Mouse (Mus musculus): ENCODE data around the gene Gcnt1. TPM values are rescaled to one million over a fixed set of nuclear protein-coding genes. Genes with fewer than 3 reads are reported as not detected.

Gcnt1 gene
- total RNA-seq, 2 experiments from 2014 or later: 3.3 to 3.7 TPM

DNA sequence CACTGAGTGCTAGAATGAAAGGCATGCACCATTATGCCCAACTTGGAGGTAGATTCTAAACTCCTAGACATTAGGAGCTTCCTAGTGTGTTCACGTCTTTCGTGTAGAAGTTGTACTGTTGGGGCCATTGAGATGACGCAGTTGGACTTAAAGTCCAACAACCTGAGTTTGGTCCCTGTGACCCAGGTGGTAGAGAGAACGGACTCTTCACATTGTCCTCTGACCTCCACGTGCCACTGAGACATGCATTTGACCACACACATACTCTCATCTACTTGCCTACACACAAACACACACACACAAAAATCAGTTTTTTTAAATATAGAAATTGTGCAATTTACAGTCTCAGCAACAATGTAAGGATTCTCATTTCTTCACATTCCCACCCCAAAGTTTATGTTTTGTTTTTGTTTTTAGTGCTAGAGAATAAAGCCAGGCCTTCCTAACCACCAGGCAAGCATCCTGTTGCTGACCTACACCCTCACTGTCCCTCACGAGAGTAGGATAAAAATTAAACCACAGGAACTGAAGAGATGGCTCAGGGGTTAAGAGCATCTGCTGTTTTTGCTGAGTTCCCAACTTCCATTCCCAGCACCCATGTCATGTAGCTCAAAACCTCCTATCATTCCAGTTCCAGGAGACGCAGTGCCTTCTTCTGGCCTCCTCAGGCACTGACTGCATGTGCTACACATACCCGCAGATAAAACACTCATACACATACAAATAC, 6.1 kb downstream of the Gcnt1 start:
- no peak for DNase-seq

GRCm38 (mm10) chr19:17364741-17365140, 7.9 kb downstream of the Gcnt1 start:
- peak; percentile 50 for DNase-seq

DNA sequence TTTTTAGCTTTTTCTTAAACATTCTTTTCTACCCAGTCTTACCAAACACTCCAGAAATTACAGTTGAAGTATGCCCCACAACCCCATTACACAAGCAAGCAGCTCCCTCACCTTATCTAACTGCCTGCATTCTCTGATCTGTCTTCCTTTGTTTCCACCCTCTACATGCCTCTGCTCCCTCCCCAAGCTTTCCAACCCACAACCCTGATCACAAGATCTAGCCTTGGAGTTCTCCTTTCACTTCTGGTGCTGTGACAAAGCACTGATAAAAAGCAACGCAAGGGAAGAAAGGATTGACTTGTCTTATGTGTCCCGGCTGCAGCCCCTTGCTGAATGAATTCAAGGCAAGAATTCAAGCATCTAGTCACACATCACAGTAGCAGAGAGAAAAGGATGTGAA, 11.5 kb downstream of the Gcnt1 start:
- DNase-seq: no peak

GRCm38 (mm10) chr19:17359315-17359890, 13.2 kb downstream of the Gcnt1 start:
- no peak for DNase-seq

GRCm38 (mm10) chr19:17357391-17357790, 15.3 kb downstream of the Gcnt1 start:
- no peak for DNase-seq

GRCm38 (mm10) chr19:17356932-17357331, 15.7 kb downstream of the Gcnt1 start:
- no peak for DNase-seq

- DNase-seq: peak; percentile 41
These were observed 16.4 kb downstream of the Gcnt1 start for GRCm38 (mm10) chr19:17355950-17356867.

- DNase-seq: no peak
These were observed 17.3 kb downstream of the Gcnt1 start for GRCm38 (mm10) chr19:17355361-17355760.

DNA sequence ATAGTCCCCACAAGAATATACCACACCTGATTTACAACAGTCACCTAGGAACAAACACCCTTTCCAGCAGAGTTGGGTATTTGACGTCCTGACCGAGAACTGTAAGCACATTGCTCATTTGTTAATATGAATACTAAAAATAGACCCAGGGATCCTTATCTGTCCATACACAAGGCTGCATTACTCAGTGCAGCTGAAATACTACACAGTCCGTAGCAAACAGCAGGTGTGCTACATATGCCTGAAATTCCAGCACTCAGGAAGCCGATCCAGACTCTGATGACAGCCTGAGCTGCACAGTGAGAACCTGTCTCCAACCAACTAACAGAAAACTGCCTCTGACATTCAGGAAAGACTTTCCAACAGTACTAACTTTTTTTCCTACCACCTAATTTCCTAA, 17.8 kb downstream of the Gcnt1 start:
- no peak for DNase-seq

- no peak for DNase-seq
These were observed 18.3 kb downstream of the Gcnt1 start for GRCm38 (mm10) chr19:17354362-17354761.

DNA sequence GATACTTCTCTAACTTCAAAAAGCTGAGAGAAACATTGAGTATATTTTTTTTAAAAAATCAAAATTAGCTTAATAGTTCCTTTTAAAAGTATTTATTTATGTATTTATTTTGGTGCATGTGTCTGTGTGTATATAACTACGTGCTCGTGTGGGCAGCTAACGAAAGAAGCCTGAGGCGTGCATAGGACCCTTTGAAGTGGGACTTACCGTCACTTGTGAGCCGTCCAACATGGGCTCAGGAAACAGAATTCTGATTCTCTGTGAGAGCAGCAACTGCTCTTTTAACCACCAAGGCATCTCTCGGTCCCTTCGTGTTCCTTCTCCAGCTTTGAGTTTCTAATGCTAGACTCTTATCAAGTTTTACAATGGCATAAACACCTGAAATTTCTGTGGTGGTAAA, 18.9 kb downstream of the Gcnt1 start:
- no peak for DNase-seq

DNA sequence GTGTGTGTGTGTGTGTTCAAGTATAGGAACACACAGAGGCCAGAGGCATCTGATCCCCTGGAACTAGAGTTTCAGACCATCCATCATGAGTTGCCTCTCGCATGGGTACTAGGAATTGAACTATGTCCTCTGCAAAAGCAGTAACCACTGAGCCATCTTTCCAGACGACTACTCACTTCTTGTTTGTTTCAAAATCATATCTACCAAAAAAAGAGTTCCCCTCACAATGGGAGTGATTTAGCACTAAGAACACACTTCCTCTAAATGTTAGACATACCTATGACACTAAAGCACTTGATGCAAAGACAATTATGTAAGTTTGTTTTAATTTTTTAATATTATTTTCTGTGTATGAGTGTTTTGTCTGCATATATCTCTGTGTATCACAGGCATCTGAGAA, 24.8 kb downstream of the Gcnt1 start:
- no peak for DNase-seq

DNA sequence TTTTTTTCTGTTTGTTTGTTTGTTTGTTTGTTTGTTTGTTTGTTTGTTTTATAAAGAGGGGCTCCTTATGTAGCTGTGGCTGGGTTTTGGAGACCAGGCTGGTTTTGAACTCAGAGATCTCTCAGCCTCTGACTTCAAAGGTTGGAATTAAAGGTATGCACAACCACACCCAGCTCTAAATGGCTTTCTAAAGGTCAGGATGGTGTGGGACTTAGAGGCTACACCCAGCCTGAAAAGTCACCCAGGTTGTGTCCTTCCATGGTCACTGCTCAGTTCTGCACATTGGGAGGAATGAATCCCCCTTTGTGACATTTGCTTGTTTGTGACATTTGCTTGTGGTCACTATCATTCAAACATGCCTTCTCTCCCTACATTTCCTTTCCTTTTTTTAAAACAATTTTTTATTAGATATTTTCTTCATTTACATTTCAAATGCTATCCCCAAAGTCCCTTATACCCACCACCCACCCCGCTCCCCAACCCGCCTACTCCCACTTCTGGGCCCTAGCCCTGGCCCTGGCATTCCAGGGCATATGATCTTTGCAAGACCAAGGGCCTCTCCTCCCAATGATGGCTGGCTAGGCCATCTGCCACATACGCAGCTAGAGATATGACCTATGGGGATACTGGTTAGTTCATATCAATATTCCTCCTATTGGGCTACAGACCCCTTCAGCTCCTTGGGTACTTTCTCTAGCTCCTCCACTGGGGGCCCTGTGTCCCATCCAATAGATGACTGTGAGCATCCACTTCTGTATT, 25.7 kb downstream of the Gcnt1 start:
- DNase-seq: no peak

- DNase-seq: no peak
These were observed 27.8 kb downstream of the Gcnt1 start for GRCm38 (mm10) chr19:17344881-17345280.

- DNase-seq: no peak
These were observed 33.1 kb downstream of the Gcnt1 start for GRCm38 (mm10) chr19:17339563-17339962.

DNA sequence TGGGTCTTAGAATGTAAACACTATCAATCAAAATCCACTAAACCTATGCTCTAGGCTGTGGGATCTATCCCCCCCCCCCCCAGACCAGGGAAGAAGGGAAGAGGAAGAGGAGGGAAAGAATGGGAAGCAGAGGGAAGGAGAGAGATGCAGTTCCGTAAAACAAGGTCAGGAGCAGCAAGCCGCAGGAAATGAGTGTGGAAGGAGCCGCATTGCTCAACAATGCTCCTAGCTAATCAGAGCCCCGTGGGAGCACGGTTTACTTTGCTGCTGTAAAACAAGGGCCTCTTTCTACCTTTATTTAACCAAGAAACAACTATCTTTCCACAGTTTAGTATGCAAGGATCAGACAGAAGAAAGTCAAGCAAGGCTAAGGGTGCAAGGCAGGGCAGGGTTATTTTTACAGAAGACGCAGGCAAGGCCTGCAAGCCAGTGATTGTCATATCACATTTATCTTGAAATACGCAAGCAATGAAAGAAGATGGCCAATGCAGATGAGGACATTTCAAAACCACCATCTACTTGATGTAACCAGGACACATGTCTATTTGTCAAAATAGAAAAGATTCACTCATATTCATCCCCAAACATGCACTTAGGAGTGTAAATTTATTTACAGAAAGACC, 35.5 kb downstream of the Gcnt1 start:
- peak; percentile 9 for DNase-seq

GRCm38 (mm10) chr19:17336646-17337045, 36.0 kb downstream of the Gcnt1 start:
- DNase-seq: no peak

DNA sequence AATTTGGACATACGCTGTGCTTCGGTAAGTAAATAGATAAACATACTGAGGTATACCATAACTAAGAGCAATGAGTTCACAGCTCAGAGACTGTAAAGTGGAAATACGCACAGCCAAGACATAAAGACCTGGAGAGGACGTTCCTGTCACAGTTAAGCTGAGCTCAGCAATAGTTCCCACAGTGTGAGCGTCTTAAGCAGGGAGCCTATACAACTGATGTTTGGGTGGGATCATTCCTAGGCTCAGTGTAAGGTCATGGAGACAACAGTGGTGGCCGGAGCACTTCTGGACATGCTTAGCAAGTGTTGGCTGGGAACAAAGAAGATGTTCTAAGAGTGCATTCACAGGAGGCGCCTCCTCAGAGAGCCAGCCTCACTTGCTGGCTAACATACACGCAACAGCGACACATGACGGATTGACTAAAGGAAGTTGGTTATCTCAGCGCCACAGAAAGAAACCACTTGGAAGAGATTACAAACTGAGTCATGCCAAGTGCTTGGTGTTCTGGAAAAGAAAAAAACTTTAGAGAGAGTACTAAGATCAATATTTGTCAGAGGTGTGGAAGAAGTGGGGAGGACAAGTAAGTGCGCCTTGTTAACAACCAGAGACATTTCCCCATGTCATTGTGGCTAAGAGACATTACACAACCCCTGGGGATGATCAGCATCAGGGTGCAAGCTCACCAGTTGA, 37.9 kb downstream of the Gcnt1 start:
- no peak for DNase-seq

DNA sequence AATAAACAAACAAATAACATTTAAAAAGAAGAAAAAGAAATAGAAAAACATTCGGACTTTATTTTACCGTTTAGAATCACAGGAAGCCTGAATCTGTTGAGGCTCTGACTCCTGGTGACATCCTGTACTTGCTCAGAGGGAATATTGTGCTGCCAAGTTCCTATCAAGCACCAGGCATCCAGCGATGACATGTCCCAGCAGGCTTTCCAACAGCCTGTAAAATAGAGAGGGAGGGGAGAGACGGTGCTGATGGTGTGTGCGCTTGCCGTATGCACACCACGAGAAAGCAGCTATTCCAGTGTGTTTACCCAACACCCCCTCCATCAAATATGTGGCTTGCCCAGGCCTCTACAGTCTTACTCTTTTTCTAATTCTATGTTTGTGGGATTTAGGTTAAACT, 39.6 kb downstream of the Gcnt1 start:
- DNase-seq: no peak

DNA sequence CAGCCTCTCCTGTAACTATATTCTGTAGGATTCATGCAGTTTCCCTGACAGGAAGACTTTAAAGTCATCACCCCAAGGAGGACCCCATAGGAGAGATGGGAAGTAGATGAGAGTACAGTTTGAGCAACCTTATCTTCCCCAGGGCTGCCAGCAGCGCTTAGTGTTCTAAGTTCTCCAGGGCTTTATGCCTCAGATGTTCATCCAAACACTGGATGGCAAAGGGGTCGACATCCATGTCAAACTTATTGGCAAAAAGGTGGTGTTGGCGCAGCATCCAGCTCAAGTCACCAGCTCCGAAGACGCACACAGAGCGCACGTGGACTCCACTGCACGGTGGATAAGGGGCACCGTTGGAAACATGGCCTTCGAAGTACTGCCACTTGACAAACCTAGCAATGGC, 43.7 kb downstream of the Gcnt1 start:
- no peak for DNase-seq

- no peak for DNase-seq
These were observed 44.7 kb downstream of the Gcnt1 start for GRCm38 (mm10) chr19:17327881-17328404.

All from adrenal gland, postnatal 10 days (tissue).